Mouse (Mus musculus) C2C12 (cell line): ENCODE data around the gene Gm9844. TPM values are rescaled to one million over a fixed set of nuclear protein-coding genes. Genes with fewer than 3 reads are reported as not detected.
"Not testable (repeated sequence)": the region's sequence is repeated elsewhere in the genome, so short reads cannot be mapped to it uniquely, and the experiment has no call there.

Experiments used
- H3K27me3 ChIP-seq: one replicate; pipeline ENCODE4 v1.6.1; 2011; ENCODE audit not compliant: control insufficient read depth, insufficient read depth, insufficient read length
- H3K36me3 ChIP-seq: one replicate; pipeline ENCODE4 v1.6.1; 2011; ENCODE audit not compliant: control insufficient read depth, insufficient read depth
- H3K4me3 ChIP-seq: one replicate; pipeline ENCODE4 v1.5.1; 2011; ENCODE audit warnings: mild to moderate bottlenecking, control low read depth; ENCODE audit not compliant: poor library complexity, insufficient read depth, severe bottlenecking
- H3K79me2 ChIP-seq: one replicate; pipeline ENCODE4 v1.6.1; 2011; ENCODE audit not compliant: control insufficient read depth, insufficient read depth
- H3K79me3 ChIP-seq: one replicate; pipeline ENCODE4 v1.6.1; 2011; ENCODE audit warnings: low read depth, control low read depth
- H3ac ChIP-seq: one replicate; pipeline ENCODE3; 2011; ENCODE audit warnings: low read depth; ENCODE audit not compliant: control insufficient read depth, insufficient read length
- CEBPB ChIP-seq: IDR thresholded peaks from one replicate; pipeline ENCODE4 v1.6.1; 2011; ENCODE audit warnings: low read depth, mild to moderate bottlenecking, control low read depth, moderate library complexity
- CTCF ChIP-seq: IDR thresholded peaks from one replicate; pipeline ENCODE4 v1.5.1; 2011; ENCODE audit not compliant: control insufficient read depth, insufficient read depth, insufficient read length
- FOSL1 ChIP-seq: IDR thresholded peaks from one replicate; pipeline ENCODE4 v1.8.0; 2011; ENCODE audit warnings: mild to moderate bottlenecking, low read length; ENCODE audit not compliant: poor library complexity, insufficient read depth, severe bottlenecking
- MAX ChIP-seq: IDR thresholded peaks from one replicate; pipeline ENCODE4 v1.6.1; 2011; ENCODE audit warnings: mild to moderate bottlenecking, control low read depth
- MYOD1 ChIP-seq: IDR thresholded peaks from one replicate; pipeline ENCODE4 v1.6.1; 2011; ENCODE audit warnings: low read depth; ENCODE audit not compliant: control insufficient read depth, insufficient read length
- MYOG ChIP-seq: IDR thresholded peaks from one replicate; pipeline ENCODE4 v1.6.1; 2011; ENCODE audit not compliant: control insufficient read depth, insufficient read length; ENCODE audit errors: extremely low read depth
- USF1 ChIP-seq: IDR thresholded peaks from one replicate; pipeline ENCODE4 v1.6.1; 2011; ENCODE audit warnings: low read depth, mild to moderate bottlenecking, control low read depth, moderate library complexity
- polyA plus RNA-seq: library from polyadenylated mRNA; unstranded; fragments of >200 nt; fragmentation: generic; extraction: Trizol; gene quantifications from one replicate; pipeline ENCODE4 v1.2.1, GENCODE M21; 2012; ENCODE audit warnings: missing spikeins

Gene Gm9844
- polyA plus RNA-seq, 1 experiment, result 25.5 TPM

- no peaks in the 10 kb centered on the region for H3K27me3 ChIP-seq
- H3K79me2 ChIP-seq, result no peaks in the 10 kb centered on the region
- H3K36me3 ChIP-seq, result no peaks in the 10 kb centered on the region
- no peak overlapping the region for H3K4me3 ChIP-seq
- no peaks in the 10 kb centered on the region for H3K79me3 ChIP-seq
- H3ac ChIP-seq, result no peak overlapping the region
- TF ChIP-seq CEBPB (no peak), CTCF (no peak), MAX (no peak), MYOD1 (no peak), MYOG (no peak), USF1 (no peak), FOSL1 (no peak)
These were observed 21.7 kb upstream of the Gm9844 start for GRCm38 (mm10) chr7:24840331-24840730.

GRCm38 (mm10) chr7:24841009-24841408 lies 21.0 kb upstream of the Gm9844 start:
- TF ChIP-seq MYOD1 (peak; percentile 67), CEBPB (no peak)
- H3K79me2 ChIP-seq, result no peaks in the 10 kb centered on the region
- no peak overlapping the region for H3ac ChIP-seq
- no peaks in the 10 kb centered on the region for H3K36me3 ChIP-seq
- no peaks in the 10 kb centered on the region for H3K79me3 ChIP-seq
- H3K27me3 ChIP-seq, result no peaks in the 10 kb centered on the region
- H3K4me3 ChIP-seq, result no peak overlapping the region

- Histone ChIP-seq H3K36me3 (no peaks in the 10 kb centered on the region), H3K79me3 (no peaks in the 10 kb centered on the region), H3K27me3 (no peaks in the 10 kb centered on the region), H3K79me2 (no peaks in the 10 kb centered on the region), H3ac (no peak overlapping the region), H3K4me3 (no peak overlapping the region)
- TF ChIP-seq MAX (no peak), MYOG (no peak), CEBPB (no peak), FOSL1 (no peak), CTCF (no peak), USF1 (no peak), MYOD1 (no peak)
These were observed 17.9 kb upstream of the Gm9844 start for GRCm38 (mm10) chr7:24844144-24844543.

DNA sequence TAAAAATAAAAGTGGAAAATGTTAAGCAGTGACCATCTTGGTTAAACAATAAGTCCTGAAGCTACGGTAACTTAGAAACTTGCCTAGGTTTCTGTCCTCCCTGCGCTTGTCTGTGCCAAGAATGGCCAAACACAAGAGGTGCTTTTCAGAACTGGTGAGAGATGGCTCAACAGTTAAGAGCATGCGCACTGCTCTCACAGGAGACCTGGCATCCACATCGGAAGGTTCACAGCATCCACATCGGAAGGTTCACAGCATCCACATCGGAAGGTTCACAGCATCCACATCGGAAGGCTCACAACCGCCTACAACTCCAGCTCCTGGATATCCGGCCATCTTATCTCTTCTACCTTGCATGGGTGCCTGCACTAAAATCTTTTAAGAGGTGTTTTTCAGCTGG lies 16.8 kb upstream of the Gm9844 start:
- Histone ChIP-seq H3K36me3 (no peaks in the 10 kb centered on the region), H3ac (no peak overlapping the region), H3K27me3 (no peaks in the 10 kb centered on the region), H3K79me2 (no peaks in the 10 kb centered on the region), H3K4me3 (no peak overlapping the region), H3K79me3 (no peaks in the 10 kb centered on the region)
- TF ChIP-seq USF1, result no peak
- no peak for TF ChIP-seq FOSL1

GRCm38 (mm10) chr7:24845713-24846112 lies 16.3 kb upstream of the Gm9844 start:
- no peaks in the 10 kb centered on the region for H3K27me3 ChIP-seq
- TF ChIP-seq MYOD1 (no peak), USF1 (no peak), CTCF (no peak)
- H3ac ChIP-seq, result no peak overlapping the region
- no peak overlapping the region for H3K4me3 ChIP-seq
- H3K79me2 ChIP-seq, result no peaks in the 10 kb centered on the region
- H3K36me3 ChIP-seq, result no peaks in the 10 kb centered on the region
- no peaks in the 10 kb centered on the region for H3K79me3 ChIP-seq

DNA sequence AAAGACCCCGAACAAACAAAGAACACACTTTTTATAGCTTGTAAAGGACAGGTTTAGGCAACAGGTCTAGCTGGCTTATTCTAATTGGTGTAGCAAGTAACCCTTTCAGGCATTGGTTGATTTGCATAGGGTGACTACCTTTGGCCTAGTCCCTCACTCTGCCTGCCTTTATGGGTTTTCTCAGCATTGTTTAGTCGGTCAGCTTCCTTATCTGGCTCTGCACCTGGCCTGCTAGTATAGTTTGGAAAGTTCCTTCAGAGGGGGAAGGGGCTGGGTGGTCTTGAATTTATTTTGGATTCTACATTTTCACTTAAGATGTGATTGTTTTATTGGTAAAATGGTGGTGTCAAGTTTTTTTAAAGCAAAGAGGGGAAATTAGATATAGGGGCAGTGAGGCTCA lies 15.4 kb upstream of the Gm9844 start:
- H3K79me3 ChIP-seq, H3K79me2 ChIP-seq, H3K4me3 ChIP-seq, H3K27me3 ChIP-seq, H3K36me3 ChIP-seq, H3ac ChIP-seq: not testable (repeated sequence)

GRCm38 (mm10) chr7:24850162-24850561 lies 11.9 kb upstream of the Gm9844 start:
- Histone ChIP-seq H3K27me3 (no peaks in the 10 kb centered on the region), H3K79me2 (no peaks in the 10 kb centered on the region), H3K36me3 (no peaks in the 10 kb centered on the region), H3ac (peak overlapping the region; percentile 3), H3K4me3 (no peak overlapping the region), H3K79me3 (no peaks in the 10 kb centered on the region)
- TF ChIP-seq MYOD1 (peak; percentile 26), MYOG (no peak)
